Mouse (Mus musculus): ENCODE measurements at regions not wholly inside any gene's neighbourhood (a gene's known extent, or its start where the extent isn't known, plus 50 kb on each side); places are given as distances from the start of the nearest gene placed in this dataset.

DNA sequence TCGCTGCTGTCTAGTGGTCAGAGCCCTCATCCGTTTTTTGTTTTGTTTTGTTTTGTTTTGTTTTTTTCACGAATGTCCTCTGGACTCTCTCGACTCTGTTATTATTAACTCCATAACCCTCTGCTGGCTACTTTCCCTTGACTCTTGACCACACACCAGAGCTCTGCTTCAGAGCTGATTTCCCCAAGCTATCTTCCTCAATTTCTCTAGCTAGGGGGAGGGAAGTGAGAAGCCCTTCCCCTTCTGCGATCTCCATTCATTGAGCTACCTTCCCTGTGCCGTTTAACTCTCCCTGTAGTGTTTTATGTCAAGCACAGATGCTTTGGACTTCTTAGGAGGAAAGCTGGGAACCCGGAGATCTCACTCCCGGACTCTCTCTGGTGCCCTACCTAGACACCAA lies 247.6 kb downstream of the Hlx start:
- H3K36me3 ChIP-seq (ENCODE audit: control insufficient read depth, insufficient read depth, low read length): no peaks in the 10 kb centered on the region
- no peaks in the 10 kb centered on the region for H3K9me3 ChIP-seq (ENCODE audit: control insufficient read depth, low read length)
- H3K9ac ChIP-seq (ENCODE audit: low read depth, low read length): no peak overlapping the region
- H3K4me1 ChIP-seq (ENCODE audit: control insufficient read depth, insufficient read depth, low read length): no peaks in the 10 kb centered on the region
- DNase-seq (ENCODE audit: low spot score): no peak
- no peaks in the 10 kb centered on the region; the same call in none of the 2 replicates for H3K27me3 ChIP-seq (replicated peaks; ENCODE audit: control insufficient read depth, insufficient read depth, low read length)
- H3K4me3 ChIP-seq (ENCODE audit: low read depth, low read length): no peak overlapping the region
- WGBS: 76% methylated on average over 8 of the region's 8 CpGs
- H3K27ac ChIP-seq (replicated peaks; ENCODE audit: low read depth, low read length): no peak overlapping the region
- no peak for ATAC-seq (ENCODE audit: low read depth)
- no peak overlapping the region for H3K4me2 ChIP-seq (ENCODE audit: low read depth, low read length)

DNA sequence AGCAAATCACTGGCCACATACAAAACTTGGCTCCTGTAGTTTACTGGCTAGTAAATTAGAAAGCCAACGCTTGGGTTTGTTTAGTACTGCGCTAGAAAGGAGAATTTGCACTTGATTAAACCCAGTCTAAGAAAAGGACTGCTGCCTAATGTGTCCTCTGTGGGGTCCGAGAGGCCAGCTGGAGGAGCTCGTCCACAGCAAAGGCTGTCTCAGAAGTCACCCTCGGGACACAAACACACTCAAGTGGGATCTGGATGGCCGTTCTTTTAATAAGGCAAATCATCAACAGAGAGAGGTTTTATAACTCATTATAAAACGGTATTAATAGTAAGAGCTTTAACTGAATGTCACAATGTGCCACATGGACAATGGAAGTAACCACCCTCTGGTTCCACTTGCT lies 249.0 kb downstream of the Hlx start:
- no peak for ATAC-seq (ENCODE audit: low read depth)

DNA sequence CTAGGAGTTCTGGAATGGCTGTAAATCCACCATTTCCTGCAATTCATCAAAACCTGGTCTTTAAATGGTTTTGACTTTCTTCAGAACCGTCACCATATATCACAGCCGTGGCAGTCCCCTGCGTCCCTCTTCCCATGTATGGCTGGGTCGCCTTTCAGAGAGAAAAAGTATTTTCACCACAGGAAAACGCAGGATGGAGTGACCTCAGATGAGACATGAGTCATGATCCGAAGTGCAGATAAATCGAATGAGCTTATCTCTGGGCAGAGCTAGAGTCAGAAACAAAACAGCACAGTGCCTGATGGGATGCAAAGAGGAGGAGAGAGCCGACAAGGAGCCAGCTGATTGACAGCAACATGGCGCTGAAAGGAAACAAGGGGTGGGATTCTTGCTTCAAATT lies 250.4 kb downstream of the Hlx start:
- WGBS: 71% methylated on average over 9 of the region's 9 CpGs
- no peak for ATAC-seq (ENCODE audit: low read depth)

More for the DNA sequence above, 249.0 kb downstream of the Hlx start:
- Histone ChIP-seq H3K9me3 (ENCODE audit: control insufficient read depth, low read length) (no peaks in the 10 kb centered on the region), H3K9ac (ENCODE audit: low read depth, low read length) (no peak overlapping the region), H3K27me3 (replicated peaks; ENCODE audit: control insufficient read depth, insufficient read depth, low read length) (no peaks in the 10 kb centered on the region; the same call in none of the 2 replicates), H3K27ac (replicated peaks; ENCODE audit: low read depth, low read length) (no peak overlapping the region), H3K4me3 (ENCODE audit: low read depth, low read length) (no peak overlapping the region), H3K36me3 (ENCODE audit: control insufficient read depth, insufficient read depth, low read length) (no peaks in the 10 kb centered on the region), H3K4me2 (ENCODE audit: low read depth, low read length) (no peak overlapping the region), H3K4me1 (ENCODE audit: control insufficient read depth, insufficient read depth, low read length) (no peaks in the 10 kb centered on the region)
- 77% methylated on average over 7 of the region's 7 CpGs for WGBS
- DNase-seq (ENCODE audit: low spot score): no peak

DNA sequence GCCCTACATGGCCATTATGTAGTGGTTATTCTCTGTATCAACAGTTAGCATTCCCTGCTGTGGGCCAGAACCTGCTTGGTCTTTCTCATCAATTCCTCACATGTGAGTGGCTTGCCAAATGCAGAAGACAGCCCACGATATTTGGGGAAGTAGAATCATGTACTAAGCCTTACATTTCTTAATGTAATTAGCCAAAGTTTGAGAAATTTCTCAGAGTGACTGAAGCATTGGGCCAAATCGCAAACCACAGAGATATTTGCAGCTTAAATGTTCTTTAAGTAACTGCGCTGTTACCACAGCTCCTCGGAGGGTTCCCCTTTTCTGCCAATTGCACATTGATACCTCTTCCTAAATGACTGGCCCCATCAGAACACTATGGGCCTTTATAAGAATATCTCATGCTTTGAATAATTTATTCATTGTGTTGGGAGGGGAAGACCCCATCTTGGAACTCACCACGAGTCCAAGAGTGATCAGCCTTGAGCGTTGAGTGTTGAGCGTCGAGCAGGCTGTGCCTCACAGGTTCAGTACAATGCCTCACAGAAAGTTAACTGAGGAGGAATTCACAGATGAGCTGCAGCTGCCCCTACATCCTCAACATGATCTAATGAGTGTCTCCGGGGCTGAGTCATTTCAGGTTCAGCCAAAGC lies 251.7 kb downstream of the Hlx start:
- H3K4me3 ChIP-seq (ENCODE audit: low read depth, low read length): no peak overlapping the region
- no peak overlapping the region for H3K27ac ChIP-seq (replicated peaks; ENCODE audit: low read depth, low read length)
- H3K4me1 ChIP-seq (ENCODE audit: control insufficient read depth, insufficient read depth, low read length): no peaks in the 10 kb centered on the region
- H3K36me3 ChIP-seq (ENCODE audit: control insufficient read depth, insufficient read depth, low read length): no peaks in the 10 kb centered on the region
- no peak for ATAC-seq (ENCODE audit: low read depth)
- no peak overlapping the region for H3K4me2 ChIP-seq (ENCODE audit: low read depth, low read length)
- H3K9me3 ChIP-seq (ENCODE audit: control insufficient read depth, low read length): no peaks in the 10 kb centered on the region
- H3K9ac ChIP-seq (ENCODE audit: low read depth, low read length): no peak overlapping the region
- WGBS: 79% methylated on average over 9 of the region's 9 CpGs
- DNase-seq (ENCODE audit: low spot score): no peak
- no peaks in the 10 kb centered on the region; the same call in none of the 2 replicates for H3K27me3 ChIP-seq (replicated peaks; ENCODE audit: control insufficient read depth, insufficient read depth, low read length)

More for the DNA sequence above, 250.4 kb downstream of the Hlx start:
- H3K4me2 ChIP-seq (ENCODE audit: low read depth, low read length): no peak overlapping the region
- DNase-seq (ENCODE audit: low spot score): no peak
- H3K36me3 ChIP-seq (ENCODE audit: control insufficient read depth, insufficient read depth, low read length): no peaks in the 10 kb centered on the region
- H3K9me3 ChIP-seq (ENCODE audit: control insufficient read depth, low read length): no peaks in the 10 kb centered on the region
- H3K4me3 ChIP-seq (ENCODE audit: low read depth, low read length): no peak overlapping the region
- no peaks in the 10 kb centered on the region for H3K4me1 ChIP-seq (ENCODE audit: control insufficient read depth, insufficient read depth, low read length)
- H3K27me3 ChIP-seq (replicated peaks; ENCODE audit: control insufficient read depth, insufficient read depth, low read length): no peaks in the 10 kb centered on the region; the same call in none of the 2 replicates
- no peak overlapping the region for H3K27ac ChIP-seq (replicated peaks; ENCODE audit: low read depth, low read length)
- no peak overlapping the region for H3K9ac ChIP-seq (ENCODE audit: low read depth, low read length)

- WGBS: 69% methylated on average over 7 of the region's 7 CpGs
- ATAC-seq (ENCODE audit: low read depth): no peak
Observed at GRCm38 (mm10) chr1:184478006-184478405, 254.4 kb downstream of the Hlx start.

GRCm38 (mm10) chr1:184462481-184463124 lies 269.8 kb downstream of the Hlx start:
- Histone ChIP-seq H3K9ac (ENCODE audit: low read depth, low read length) (no peak overlapping the region), H3K9me3 (ENCODE audit: control insufficient read depth, low read length) (no peaks in the 10 kb centered on the region), H3K27ac (replicated peaks; ENCODE audit: low read depth, low read length) (no peak overlapping the region), H3K36me3 (ENCODE audit: control insufficient read depth, insufficient read depth, low read length) (no peaks in the 10 kb centered on the region), H3K27me3 (replicated peaks; ENCODE audit: control insufficient read depth, insufficient read depth, low read length) (no peaks in the 10 kb centered on the region), H3K4me1 (ENCODE audit: control insufficient read depth, insufficient read depth, low read length) (no peaks in the 10 kb centered on the region), H3K4me3 (ENCODE audit: low read depth, low read length) (no peak overlapping the region), H3K4me2 (ENCODE audit: low read depth, low read length) (no peak overlapping the region)
- 60% methylated on average over 9 of the region's 9 CpGs for WGBS
- no peak for ATAC-seq (ENCODE audit: low read depth)
- DNase-seq (ENCODE audit: low spot score): no peak

More at GRCm38 (mm10) chr1:184478006-184478405, 254.4 kb downstream of the Hlx start:
- Histone ChIP-seq H3K9me3 (ENCODE audit: control insufficient read depth, low read length) (no peaks in the 10 kb centered on the region), H3K27me3 (replicated peaks; ENCODE audit: control insufficient read depth, insufficient read depth, low read length) (no peaks in the 10 kb centered on the region), H3K4me3 (ENCODE audit: low read depth, low read length) (no peak overlapping the region), H3K27ac (replicated peaks; ENCODE audit: low read depth, low read length) (no peak overlapping the region), H3K4me2 (ENCODE audit: low read depth, low read length) (no peak overlapping the region), H3K4me1 (ENCODE audit: control insufficient read depth, insufficient read depth, low read length) (no peaks in the 10 kb centered on the region), H3K9ac (ENCODE audit: low read depth, low read length) (no peak overlapping the region), H3K36me3 (ENCODE audit: control insufficient read depth, insufficient read depth, low read length) (no peaks in the 10 kb centered on the region)
- DNase-seq (ENCODE audit: low spot score): no peak

- H3K4me1 ChIP-seq (ENCODE audit: control insufficient read depth, insufficient read depth, low read length): no peaks in the 10 kb centered on the region
- H3K4me2 ChIP-seq (ENCODE audit: low read depth, low read length): no peak overlapping the region
- no peaks in the 10 kb centered on the region for H3K27me3 ChIP-seq (replicated peaks; ENCODE audit: control insufficient read depth, insufficient read depth, low read length)
- H3K27ac ChIP-seq (replicated peaks; ENCODE audit: low read depth, low read length): no peak overlapping the region
- H3K9ac ChIP-seq (ENCODE audit: low read depth, low read length): no peak overlapping the region
- no peaks in the 10 kb centered on the region for H3K36me3 ChIP-seq (ENCODE audit: control insufficient read depth, insufficient read depth, low read length)
- no peaks in the 10 kb centered on the region for H3K9me3 ChIP-seq (ENCODE audit: control insufficient read depth, low read length)
- ATAC-seq (ENCODE audit: low read depth) (no peak), DNase-seq (ENCODE audit: low spot score) (no peak)
- H3K4me3 ChIP-seq (ENCODE audit: low read depth, low read length): no peak overlapping the region
Observed at GRCm38 (mm10) chr1:184461411-184461810, 271.0 kb downstream of the Hlx start.

DNA sequence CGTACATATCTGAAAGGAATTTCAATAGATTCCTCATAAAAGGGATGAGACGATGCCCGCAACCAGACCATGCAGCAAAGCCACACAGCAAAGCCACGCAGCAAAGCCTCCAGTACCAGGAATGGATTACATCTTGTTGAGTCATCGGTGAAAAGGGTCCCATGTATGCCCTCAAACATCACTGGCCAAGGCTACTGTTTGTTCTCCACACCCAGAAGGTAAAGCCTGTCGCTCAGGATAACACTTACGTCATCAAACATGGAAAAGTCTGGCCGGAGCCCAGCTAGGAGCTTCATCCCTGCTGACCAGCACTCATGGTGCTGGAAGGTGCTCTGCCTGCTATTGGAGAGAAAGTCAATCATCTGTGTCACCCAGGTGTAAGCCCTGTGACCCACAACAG lies 275.7 kb downstream of the Hlx start:
- H3K4me2 ChIP-seq (ENCODE audit: low read depth, low read length): no peak overlapping the region

GRCm38 (mm10) chr1:184454381-184454780 lies 278.0 kb downstream of the Hlx start:
- Histone ChIP-seq H3K4me2 (ENCODE audit: low read depth, low read length) (no peak overlapping the region), H3K9ac (ENCODE audit: low read depth, low read length) (no peak overlapping the region), H3K27me3 (replicated peaks; ENCODE audit: control insufficient read depth, insufficient read depth, low read length) (no peaks in the 10 kb centered on the region), H3K4me1 (ENCODE audit: control insufficient read depth, insufficient read depth, low read length) (no peaks in the 10 kb centered on the region), H3K36me3 (ENCODE audit: control insufficient read depth, insufficient read depth, low read length) (no peaks in the 10 kb centered on the region), H3K9me3 (ENCODE audit: control insufficient read depth, low read length) (no peaks in the 10 kb centered on the region), H3K27ac (replicated peaks; ENCODE audit: low read depth, low read length) (no peak overlapping the region), H3K4me3 (ENCODE audit: low read depth, low read length) (no peak overlapping the region)
- WGBS: 75% methylated on average over 4 of the region's 4 CpGs
- ATAC-seq (ENCODE audit: low read depth) (no peak), DNase-seq (ENCODE audit: low spot score) (no peak)

More for the DNA sequence above, 275.7 kb downstream of the Hlx start:
- 89% methylated on average over 8 of the region's 8 CpGs for WGBS
- H3K4me3 ChIP-seq (ENCODE audit: low read depth, low read length): no peak overlapping the region
- no peak overlapping the region for H3K27ac ChIP-seq (replicated peaks; ENCODE audit: low read depth, low read length)
- ATAC-seq (ENCODE audit: low read depth) (no peak), DNase-seq (ENCODE audit: low spot score) (no peak)
- no peaks in the 10 kb centered on the region for H3K4me1 ChIP-seq (ENCODE audit: control insufficient read depth, insufficient read depth, low read length)
- no peaks in the 10 kb centered on the region for H3K9me3 ChIP-seq (ENCODE audit: control insufficient read depth, low read length)
- H3K9ac ChIP-seq (ENCODE audit: low read depth, low read length): no peak overlapping the region
- no peaks in the 10 kb centered on the region for H3K27me3 ChIP-seq (replicated peaks; ENCODE audit: control insufficient read depth, insufficient read depth, low read length)
- no peaks in the 10 kb centered on the region for H3K36me3 ChIP-seq (ENCODE audit: control insufficient read depth, insufficient read depth, low read length)
